Mouse (Mus musculus): ENCODE results near the gene Lcor. TPM values are rescaled to one million over a fixed set of nuclear protein-coding genes. Genes with fewer than 3 reads are reported as not detected.

Lcor gene
- polyA plus RNA-seq, 1 experiment: 2.9 TPM

DNA sequence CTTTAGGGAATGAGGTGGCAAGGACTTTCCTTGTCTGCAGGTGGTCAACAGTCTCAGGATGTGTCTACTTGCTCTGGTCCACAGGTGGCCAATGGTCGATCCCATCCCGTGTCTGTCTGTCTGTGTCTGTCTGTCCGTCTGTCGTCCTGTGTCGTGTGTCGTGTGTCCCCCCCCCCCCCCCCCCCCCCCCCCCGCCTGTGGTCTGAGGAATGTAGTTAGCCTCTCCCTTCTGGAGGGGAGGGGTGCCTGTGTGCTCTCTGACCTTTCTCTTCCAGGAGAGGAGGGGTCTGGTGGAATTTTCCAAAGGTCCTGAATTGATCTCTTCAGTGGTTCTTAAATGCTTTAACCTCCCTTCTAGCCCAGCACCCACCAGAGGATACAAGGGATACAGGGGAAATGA lies 27.8 kb upstream of the Lcor start:
- peaks cover 2% of the 10 kb centered on the region; the same call in 1 of the 2 replicates for H3K4me1 ChIP-seq (ENCODE audit: control insufficient read depth, insufficient read depth, insufficient read length, low read length)
- TF ChIP-seq POLR2A (IDR thresholded peaks at IDR 0.05; ENCODE audit: low read depth, low read length): no peak
- TF ChIP-seq CTCF (IDR thresholded peaks at IDR 0.05; ENCODE audit: extremely low read depth, insufficient read length, insufficient replicate concordance, low read depth, low read length): no peak
- H3K36me3 ChIP-seq (ENCODE audit: control insufficient read depth, insufficient read depth, low read length): no peaks in the 10 kb centered on the region
- no peaks in the 10 kb centered on the region for H3K27me3 ChIP-seq (ENCODE audit: control insufficient read depth, insufficient read depth, low read length)
- WGBS: 80% methylated on average over 6 of the region's 7 CpGs
- H3K4me3 ChIP-seq (ENCODE audit: low read depth, low read length): no peak overlapping the region
- no peak overlapping the region for H3K27ac ChIP-seq (ENCODE audit: insufficient read depth, low read depth, low read length)

DNA sequence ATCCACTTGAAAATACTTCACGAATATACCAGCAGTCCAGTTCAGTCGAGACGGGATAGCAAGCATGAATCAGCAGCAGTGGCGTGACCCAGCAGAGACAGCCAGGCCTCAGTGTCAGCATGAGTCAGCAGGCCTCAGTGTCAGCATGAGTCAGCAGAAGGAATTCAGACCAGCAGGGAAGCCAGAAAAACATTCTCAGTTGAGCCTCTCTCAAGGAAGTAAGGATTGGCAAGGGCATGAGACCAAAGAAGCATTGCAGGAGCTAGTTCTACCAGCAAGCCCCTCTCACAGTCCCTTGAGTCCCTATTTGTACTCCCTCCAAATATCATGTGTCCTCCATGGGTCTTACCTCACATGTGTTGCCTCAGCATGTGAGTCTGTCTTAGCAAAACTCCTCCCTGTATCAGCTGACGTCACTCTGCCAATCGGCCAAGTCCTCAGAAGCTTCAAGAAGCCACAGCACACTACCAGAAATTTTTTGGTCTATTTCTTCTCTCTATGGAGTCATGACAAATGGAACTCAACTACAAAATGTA lies 27.3 kb upstream of the Lcor start:
- WGBS: 71% methylated on average over 6 of the region's 6 CpGs
- Histone ChIP-seq H3K36me3 (ENCODE audit: control insufficient read depth, insufficient read depth, low read length) (no peaks in the 10 kb centered on the region), H3K4me3 (ENCODE audit: low read depth, low read length) (no peak overlapping the region), H3K27ac (ENCODE audit: insufficient read depth, low read depth, low read length) (no peak overlapping the region), H3K4me1 (ENCODE audit: control insufficient read depth, insufficient read depth, insufficient read length, low read length) (peaks cover 2% of the 10 kb centered on the region; the same call in 1 of the 2 replicates), H3K27me3 (ENCODE audit: control insufficient read depth, insufficient read depth, low read length) (no peaks in the 10 kb centered on the region)
- no peak for TF ChIP-seq POLR2A (IDR thresholded peaks at IDR 0.05; ENCODE audit: low read depth, low read length)
- TF ChIP-seq CTCF (IDR thresholded peaks at IDR 0.05; ENCODE audit: extremely low read depth, insufficient read length, insufficient replicate concordance, low read depth, low read length): no peak

DNA sequence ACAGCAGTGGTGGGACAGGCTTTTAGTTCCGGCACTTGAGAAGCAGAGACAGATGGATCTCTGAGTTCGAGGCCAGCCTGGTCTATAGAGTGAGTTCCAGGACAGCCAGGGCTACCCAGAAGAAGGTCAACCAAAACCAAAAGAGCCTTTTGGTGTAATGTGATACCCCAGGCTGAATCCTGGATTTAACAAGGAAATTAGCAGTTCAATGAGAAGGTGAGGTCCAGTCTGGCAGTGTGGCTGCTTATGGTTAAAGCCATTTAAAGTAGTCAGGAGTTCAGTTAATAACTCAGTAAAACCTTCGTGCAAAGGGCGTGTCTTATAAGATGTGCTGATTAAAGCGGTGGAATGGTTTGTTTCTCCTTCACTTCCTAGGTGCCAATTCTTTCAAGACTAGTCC lies 25.3 kb upstream of the Lcor start:
- H3K4me1 ChIP-seq (ENCODE audit: control insufficient read depth, insufficient read depth, insufficient read length, low read length): peaks cover 2% of the 10 kb centered on the region; the same call in 1 of the 2 replicates
- no peaks in the 10 kb centered on the region for H3K27me3 ChIP-seq (ENCODE audit: control insufficient read depth, insufficient read depth, low read length)
- TF ChIP-seq CTCF (IDR thresholded peaks at IDR 0.05; ENCODE audit: extremely low read depth, insufficient read length, insufficient replicate concordance, low read depth, low read length): no peak
- TF ChIP-seq POLR2A (IDR thresholded peaks at IDR 0.05; ENCODE audit: low read depth, low read length): no peak
- WGBS: 63% methylated on average over 5 of the region's 5 CpGs
- no peaks in the 10 kb centered on the region for H3K36me3 ChIP-seq (ENCODE audit: control insufficient read depth, insufficient read depth, low read length)
- H3K27ac ChIP-seq (ENCODE audit: insufficient read depth, low read depth, low read length): no peak overlapping the region
- no peak overlapping the region for H3K4me3 ChIP-seq (ENCODE audit: low read depth, low read length)

DNA sequence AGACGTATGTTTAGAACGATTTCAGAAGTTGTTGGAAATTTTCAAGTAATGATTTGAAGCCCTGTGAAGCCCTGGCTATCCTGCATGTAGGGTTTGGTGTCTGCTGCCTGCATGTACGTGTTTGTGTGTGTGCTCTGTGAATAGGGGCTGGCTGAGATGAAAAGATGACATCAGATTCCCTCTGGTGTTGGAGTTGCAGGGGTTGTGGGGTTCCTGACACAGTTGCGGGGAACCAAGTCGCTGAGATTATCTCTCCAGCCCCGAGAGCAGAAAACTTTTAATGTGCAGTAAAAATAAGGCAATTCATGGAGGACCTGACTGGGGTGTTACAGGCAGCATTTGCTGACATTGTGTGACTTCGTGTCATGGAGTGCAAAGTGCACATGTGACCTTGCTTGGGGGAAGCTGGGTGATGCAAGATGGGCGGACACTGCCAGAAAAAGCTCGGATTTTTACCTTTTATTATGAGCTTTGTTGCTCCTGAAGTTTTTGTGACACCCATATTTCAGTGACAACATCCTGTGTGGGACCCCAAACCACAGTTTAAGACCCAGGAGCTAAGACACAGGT lies 20.2 kb upstream of the Lcor start:
- Histone ChIP-seq H3K27ac (ENCODE audit: insufficient read depth, low read depth, low read length) (no peak overlapping the region), H3K36me3 (ENCODE audit: control insufficient read depth, insufficient read depth, low read length) (no peaks in the 10 kb centered on the region), H3K4me3 (ENCODE audit: low read depth, low read length) (no peak overlapping the region), H3K27me3 (ENCODE audit: control insufficient read depth, insufficient read depth, low read length) (no peaks in the 10 kb centered on the region; the same call in 1 of the 2 replicates), H3K4me1 (ENCODE audit: control insufficient read depth, insufficient read depth, insufficient read length, low read length) (no peaks in the 10 kb centered on the region)
- TF ChIP-seq CTCF (IDR thresholded peaks at IDR 0.05; ENCODE audit: extremely low read depth, insufficient read length, insufficient replicate concordance, low read depth, low read length): no peak
- WGBS: 82% methylated on average over 9 of the region's 9 CpGs

DNA sequence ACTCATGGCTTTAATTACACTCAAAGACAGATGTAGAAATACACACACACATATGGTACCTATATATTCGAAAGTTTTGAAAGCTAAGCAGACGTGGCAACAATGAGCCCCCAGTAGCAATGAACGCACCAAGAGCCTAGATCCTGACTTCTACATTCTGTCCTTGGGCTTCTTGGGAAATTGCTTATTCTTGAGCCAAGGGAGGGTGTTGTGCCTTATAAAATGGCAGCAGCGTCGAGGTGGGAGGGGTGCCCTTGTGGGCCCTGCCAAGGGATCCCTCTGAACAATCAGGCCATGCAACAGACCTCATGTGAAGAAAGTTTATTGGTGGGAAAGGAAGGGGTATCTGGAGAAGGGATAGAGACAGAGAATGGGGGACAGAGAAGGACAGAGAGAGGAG lies 18.6 kb upstream of the Lcor start:
- Histone ChIP-seq H3K4me1 (ENCODE audit: control insufficient read depth, insufficient read depth, insufficient read length, low read length) (no peaks in the 10 kb centered on the region), H3K4me3 (ENCODE audit: low read depth, low read length) (no peak overlapping the region), H3K27ac (ENCODE audit: insufficient read depth, low read depth, low read length) (no peak overlapping the region), H3K27me3 (ENCODE audit: control insufficient read depth, insufficient read depth, low read length) (no peaks in the 10 kb centered on the region; the same call in 1 of the 2 replicates), H3K36me3 (ENCODE audit: control insufficient read depth, insufficient read depth, low read length) (no peaks in the 10 kb centered on the region)
- 93% methylated on average over 5 of the region's 5 CpGs for WGBS
- TF ChIP-seq POLR2A (IDR thresholded peaks at IDR 0.05; ENCODE audit: low read depth, low read length) (no peak), CTCF (IDR thresholded peaks at IDR 0.05; ENCODE audit: extremely low read depth, insufficient read length, insufficient replicate concordance, low read depth, low read length) (no peak)

DNA sequence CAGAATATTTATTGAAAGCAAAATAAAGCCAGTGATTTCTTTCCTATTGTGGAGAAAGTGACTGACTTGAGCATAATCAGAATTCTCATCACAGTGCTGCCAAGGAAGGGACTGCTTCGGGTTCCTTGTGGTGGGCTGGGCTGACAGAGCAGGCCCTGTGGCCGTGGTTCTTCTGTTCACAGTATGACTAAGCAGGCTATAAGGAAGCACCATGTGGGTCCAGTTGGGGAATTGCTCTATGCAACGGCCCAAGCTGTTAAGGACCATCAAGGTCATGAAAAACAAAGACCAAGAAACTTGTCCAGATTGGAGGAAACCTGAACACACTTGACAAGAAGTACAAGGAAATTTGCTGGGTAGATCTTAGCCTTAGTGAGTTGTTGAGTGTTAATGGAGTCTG lies 16.0 kb upstream of the Lcor start:
- Histone ChIP-seq H3K4me1 (ENCODE audit: control insufficient read depth, insufficient read depth, insufficient read length, low read length) (no peaks in the 10 kb centered on the region), H3K36me3 (ENCODE audit: control insufficient read depth, insufficient read depth, low read length) (no peaks in the 10 kb centered on the region), H3K27ac (ENCODE audit: insufficient read depth, low read depth, low read length) (no peak overlapping the region), H3K27me3 (ENCODE audit: control insufficient read depth, insufficient read depth, low read length) (no peaks in the 10 kb centered on the region; the same call in 1 of the 2 replicates), H3K4me3 (ENCODE audit: low read depth, low read length) (no peak overlapping the region)
- 57% methylated on average over 3 of the region's 3 CpGs for WGBS
- no peak for TF ChIP-seq CTCF (IDR thresholded peaks at IDR 0.05; ENCODE audit: extremely low read depth, insufficient read length, insufficient replicate concordance, low read depth, low read length)
- no peak for TF ChIP-seq POLR2A (IDR thresholded peaks at IDR 0.05; ENCODE audit: low read depth, low read length)

DNA sequence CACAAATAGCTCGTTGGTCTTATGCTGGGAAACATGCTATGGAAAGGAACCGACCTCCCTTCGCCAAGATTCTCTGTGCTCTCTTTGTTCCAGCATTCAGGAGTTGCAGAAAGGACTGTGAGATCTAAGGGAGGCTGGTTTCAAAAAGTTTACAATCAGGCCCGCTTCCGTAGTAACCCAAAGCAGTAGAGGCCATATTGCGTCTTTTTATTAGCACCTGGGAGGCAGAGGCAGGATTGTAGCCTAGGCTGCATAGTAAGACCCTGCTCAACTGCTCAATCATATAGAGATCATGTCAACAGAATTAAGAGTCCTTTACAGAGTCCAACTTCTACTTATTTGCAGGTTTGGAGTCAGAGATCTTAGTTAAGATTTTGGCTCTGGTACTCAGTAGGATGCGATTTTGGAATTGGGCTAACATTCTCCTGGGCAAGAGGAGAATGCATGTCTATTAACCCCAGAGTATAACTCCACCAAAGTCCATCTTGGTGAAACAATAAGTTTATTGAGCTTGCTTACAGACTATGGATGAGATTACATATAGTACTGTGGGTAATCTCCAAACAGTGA lies 8.8 kb upstream of the Lcor start:
- no peaks in the 10 kb centered on the region for H3K36me3 ChIP-seq (ENCODE audit: control insufficient read depth, insufficient read depth, low read length)
- H3K4me3 ChIP-seq (ENCODE audit: low read depth, low read length): no peak overlapping the region
- no peak overlapping the region for H3K27ac ChIP-seq (ENCODE audit: insufficient read depth, low read depth, low read length)
- H3K4me1 ChIP-seq (ENCODE audit: control insufficient read depth, insufficient read depth, insufficient read length, low read length): peaks cover 4% of the 10 kb centered on the region; the same call in 1 of the 2 replicates
- 92% methylated on average over 7 of the region's 7 CpGs for WGBS
- no peak for TF ChIP-seq CTCF (IDR thresholded peaks at IDR 0.05; ENCODE audit: extremely low read depth, insufficient read length, insufficient replicate concordance, low read depth, low read length)
- TF ChIP-seq POLR2A (IDR thresholded peaks at IDR 0.05; ENCODE audit: low read depth, low read length): no peak
- H3K27me3 ChIP-seq (ENCODE audit: control insufficient read depth, insufficient read depth, low read length): no peaks in the 10 kb centered on the region
